Mouse (Mus musculus): ENCODE data around the gene Jak2. TPM values are rescaled to one million over a fixed set of nuclear protein-coding genes. Genes with fewer than 3 reads are reported as not detected.

The Jak2 gene
- polyA plus RNA-seq, 1 experiment from 2014 or later = 10.9 TPM

- ATAC-seq (ENCODE audit: insufficient read depth) (no peak), DNase-seq (peak; percentile 26)
- H3K4me2 ChIP-seq = no peak overlapping the region
- H3K27ac ChIP-seq (ENCODE audit: low read depth) = no peak overlapping the region
- no peaks in the 10 kb centered on the region for H3K36me3 ChIP-seq (ENCODE audit: insufficient read depth)
- no peaks in the 10 kb centered on the region for H3K27me3 ChIP-seq (ENCODE audit: insufficient read depth, low read length)
- H3K4me1 ChIP-seq (ENCODE audit: insufficient read depth) = no peaks in the 10 kb centered on the region
- no peak for TF ChIP-seq CTCF (IDR thresholded peaks at IDR 0.05; ENCODE audit: low read depth)
- no peak overlapping the region for H3K4me3 ChIP-seq (ENCODE audit: low read depth, low read length)
- H3K9me3 ChIP-seq (ENCODE audit: low read depth, low read length) = no peaks in the 10 kb centered on the region
- no peak overlapping the region for H3K9ac ChIP-seq
- 58% methylated on average over 4 of the region's 4 CpGs for WGBS
Measured at GRCm38 (mm10) chr19:29221867-29222266, 29.8 kb upstream of the Jak2 start.

GRCm38 (mm10) chr19:29224968-29225367 is 26.7 kb upstream of the Jak2 start:
- no peak overlapping the region for H3K4me2 ChIP-seq
- no peak overlapping the region for H3K4me3 ChIP-seq (ENCODE audit: low read depth, low read length)
- no peaks in the 10 kb centered on the region for H3K27me3 ChIP-seq (ENCODE audit: insufficient read depth, low read length)
- no peaks in the 10 kb centered on the region for H3K36me3 ChIP-seq (ENCODE audit: insufficient read depth)
- no peak for TF ChIP-seq CTCF (IDR thresholded peaks at IDR 0.05; ENCODE audit: low read depth)
- no peak overlapping the region for H3K9ac ChIP-seq
- no peak for DNase-seq
- H3K9me3 ChIP-seq (ENCODE audit: low read depth, low read length) = no peaks in the 10 kb centered on the region
- no peak overlapping the region for H3K27ac ChIP-seq (ENCODE audit: low read depth)
- H3K4me1 ChIP-seq (ENCODE audit: insufficient read depth) = no peaks in the 10 kb centered on the region
- ATAC-seq (ENCODE audit: insufficient read depth) = no peak

- WGBS = 58% methylated on average over 1 of the region's 1 CpGs
- ATAC-seq (ENCODE audit: insufficient read depth) (no peak), DNase-seq (no peak)
- TF ChIP-seq CTCF (IDR thresholded peaks at IDR 0.05; ENCODE audit: low read depth) = no peak
- no peaks in the 10 kb centered on the region for H3K4me1 ChIP-seq (ENCODE audit: insufficient read depth)
- H3K36me3 ChIP-seq (ENCODE audit: insufficient read depth) = no peaks in the 10 kb centered on the region
- no peak overlapping the region for H3K27ac ChIP-seq (ENCODE audit: low read depth)
- no peak overlapping the region for H3K4me3 ChIP-seq (ENCODE audit: low read depth, low read length)
- no peaks in the 10 kb centered on the region for H3K9me3 ChIP-seq (ENCODE audit: low read depth, low read length)
- H3K4me2 ChIP-seq = no peak overlapping the region
- H3K9ac ChIP-seq = no peak overlapping the region
- no peaks in the 10 kb centered on the region for H3K27me3 ChIP-seq (ENCODE audit: insufficient read depth, low read length)
Measured at GRCm38 (mm10) chr19:29226996-29227395, 24.6 kb upstream of the Jak2 start.

GRCm38 (mm10) chr19:29227941-29228590 is 23.6 kb upstream of the Jak2 start:
- Histone ChIP-seq H3K36me3 (ENCODE audit: insufficient read depth) (no peaks in the 10 kb centered on the region), H3K4me2 (no peak overlapping the region), H3K4me3 (ENCODE audit: low read depth, low read length) (no peak overlapping the region), H3K4me1 (ENCODE audit: insufficient read depth) (no peaks in the 10 kb centered on the region), H3K27me3 (ENCODE audit: insufficient read depth, low read length) (no peaks in the 10 kb centered on the region), H3K27ac (ENCODE audit: low read depth) (no peak overlapping the region), H3K9me3 (ENCODE audit: low read depth, low read length) (no peaks in the 10 kb centered on the region), H3K9ac (no peak overlapping the region)
- DNase-seq = no peak
- 61% methylated on average over 9 of the region's 9 CpGs for WGBS
- TF ChIP-seq CTCF (IDR thresholded peaks at IDR 0.05; ENCODE audit: low read depth) = no peak
- no peak for ATAC-seq (ENCODE audit: insufficient read depth)

GRCm38 (mm10) chr19:29228989-29229388 is 22.6 kb upstream of the Jak2 start:
- DNase-seq = no peak
- 51% methylated on average over 2 of the region's 2 CpGs for WGBS
- no peak overlapping the region for H3K9ac ChIP-seq
- TF ChIP-seq CTCF (IDR thresholded peaks at IDR 0.05; ENCODE audit: low read depth) = no peak
- H3K27me3 ChIP-seq (ENCODE audit: insufficient read depth, low read length) = no peaks in the 10 kb centered on the region
- ATAC-seq (ENCODE audit: insufficient read depth) = no peak
- no peak overlapping the region for H3K4me2 ChIP-seq
- no peaks in the 10 kb centered on the region for H3K9me3 ChIP-seq (ENCODE audit: low read depth, low read length)
- no peak overlapping the region for H3K27ac ChIP-seq (ENCODE audit: low read depth)
- H3K4me1 ChIP-seq (ENCODE audit: insufficient read depth) = no peaks in the 10 kb centered on the region
- no peaks in the 10 kb centered on the region for H3K36me3 ChIP-seq (ENCODE audit: insufficient read depth)
- H3K4me3 ChIP-seq (ENCODE audit: low read depth, low read length) = no peak overlapping the region

- Histone ChIP-seq H3K4me3 (ENCODE audit: low read depth, low read length) (no peak overlapping the region), H3K27me3 (ENCODE audit: insufficient read depth, low read length) (no peaks in the 10 kb centered on the region), H3K36me3 (ENCODE audit: insufficient read depth) (no peaks in the 10 kb centered on the region), H3K9me3 (ENCODE audit: low read depth, low read length) (no peaks in the 10 kb centered on the region), H3K9ac (no peak overlapping the region), H3K4me2 (no peak overlapping the region), H3K4me1 (ENCODE audit: insufficient read depth) (no peaks in the 10 kb centered on the region), H3K27ac (ENCODE audit: low read depth) (no peak overlapping the region)
- DNase-seq = no peak
- no peak for ATAC-seq (ENCODE audit: insufficient read depth)
- 70% methylated on average over 6 of the region's 6 CpGs for WGBS
- TF ChIP-seq CTCF (IDR thresholded peaks at IDR 0.05; ENCODE audit: low read depth) = no peak
Measured at GRCm38 (mm10) chr19:29232738-29233137, 18.9 kb upstream of the Jak2 start.

- Histone ChIP-seq H3K9ac (no peak overlapping the region), H3K4me2 (no peak overlapping the region), H3K9me3 (ENCODE audit: low read depth, low read length) (no peaks in the 10 kb centered on the region), H3K4me3 (ENCODE audit: low read depth, low read length) (no peak overlapping the region), H3K27me3 (ENCODE audit: insufficient read depth, low read length) (no peaks in the 10 kb centered on the region), H3K4me1 (ENCODE audit: insufficient read depth) (no peaks in the 10 kb centered on the region; the same call in 1 of the 2 replicates), H3K36me3 (ENCODE audit: insufficient read depth) (no peaks in the 10 kb centered on the region), H3K27ac (ENCODE audit: low read depth) (no peak overlapping the region)
- WGBS = 47% methylated on average over 9 of the region's 9 CpGs
- DNase-seq = no peak
- no peak for TF ChIP-seq CTCF (IDR thresholded peaks at IDR 0.05; ENCODE audit: low read depth)
- no peak for ATAC-seq (ENCODE audit: insufficient read depth)
Measured at GRCm38 (mm10) chr19:29236658-29237385, 14.8 kb upstream of the Jak2 start.

All from lung, embryonic 14.5 days (tissue).